ENCODE assay signal across 9 mouse cellular contexts in the genomic region with DNA sequence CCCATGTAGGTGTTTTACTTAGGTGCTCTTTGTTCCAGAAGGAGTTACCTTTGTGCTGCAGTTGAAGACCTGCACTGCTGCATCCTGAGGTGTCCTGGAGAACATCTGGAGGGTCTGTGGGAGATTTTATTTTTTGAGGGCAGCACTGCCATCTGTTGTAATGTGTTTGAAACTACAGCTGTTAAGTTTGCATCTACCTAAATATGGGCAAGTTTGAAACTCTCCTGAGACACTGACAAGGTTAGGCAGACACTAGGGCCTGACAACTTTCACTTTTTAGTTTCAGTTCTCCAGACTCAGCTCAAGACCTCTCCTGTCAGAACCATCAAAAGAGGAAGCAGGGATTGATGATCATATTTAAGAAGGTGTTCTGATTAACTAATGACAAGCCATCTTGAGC. TPM values are rescaled to one million over a fixed set of nuclear protein-coding genes. Genes with fewer than 3 reads are reported as not detected.
DNase-seq lines count a peak whose midpoint lies in the region; ATAC-seq and TF ChIP-seq lines count a peak whose summit lies in the region.
"Had no signal": no experiment of that assay in that cellular context is flagged by ENCODE, and none has a peak within 500 bp of the region (broad histone marks: within the 10 kb centered on the region; RNA-seq: fewer than 3 reads in every experiment).

No protein-coding gene starts in this region.

- TF ChIP-seq EP300 in liver, postnatal 0 days (IDR thresholded peaks at IDR 0.05; ENCODE audit: low read depth) = no peak

- no peak for ATAC-seq in forebrain, postnatal 0 days
- ATAC-seq in liver, postnatal 0 days = no peak
- no peak for ATAC-seq in liver, embryonic 12.5 days
- ATAC-seq in activated CD4-positive, CD25-positive, alpha-beta regulatory T cell, adult 4 months = peak; percentile 13
- no peak for ATAC-seq in forebrain, embryonic 15.5 days (replicated peaks)

- H3K27ac ChIP-seq in forebrain, postnatal 0 days (ENCODE audit: low read depth, low read length) = no peak overlapping the region
- H3K27ac ChIP-seq in forebrain, embryonic 10.5 days = no peak overlapping the region
- H3K27ac ChIP-seq in liver, postnatal 0 days (ENCODE audit: low read depth) = no peak overlapping the region
- H3K27ac ChIP-seq in liver, embryonic 12.5 days = no peak overlapping the region
- no peak overlapping the region for H3K27ac ChIP-seq in thymus, adult 2 months (ENCODE audit: control insufficient read depth, insufficient read depth, low read length)
- no peak overlapping the region for H3K27ac ChIP-seq in forebrain, embryonic 15.5 days (replicated peaks)
- H3K27ac ChIP-seq: neural tube, embryonic 12.5 days had no signal

- no peaks in the 10 kb centered on the region for H3K36me3 ChIP-seq in forebrain, postnatal 0 days (ENCODE audit: insufficient read depth)
- H3K36me3 ChIP-seq in forebrain, embryonic 10.5 days (replicated peaks) = no peaks in the 10 kb centered on the region
- 0 out of 2 replicates have a peak, but pooled peaks cover 2% of the 10 kb centered on the region for H3K36me3 ChIP-seq in liver, postnatal 0 days (replicated peaks; ENCODE audit: insufficient read depth, low read length)
- 0 out of 2 replicates have a peak, but pooled peaks cover 5% of the 10 kb centered on the region for H3K36me3 ChIP-seq in liver, embryonic 12.5 days
- H3K36me3 ChIP-seq in thymus, adult 2 months (ENCODE audit: control insufficient read depth, insufficient read depth, low read length) = no peaks in the 10 kb centered on the region
- H3K36me3 ChIP-seq in forebrain, embryonic 15.5 days = no peaks in the 10 kb centered on the region
- H3K36me3 ChIP-seq: neural tube, embryonic 12.5 days had no signal

- 0 out of 2 replicates have a peak, but pooled peaks cover 9% of the 10 kb centered on the region for H3K4me1 ChIP-seq in forebrain, postnatal 0 days (ENCODE audit: insufficient read depth)
- peaks cover 12% of the 10 kb centered on the region for H3K4me1 ChIP-seq in forebrain, embryonic 10.5 days
- H3K4me1 ChIP-seq in liver, postnatal 0 days (ENCODE audit: insufficient read depth) = 0 out of 2 replicates have a peak, but pooled peaks cover 3% of the 10 kb centered on the region
- H3K4me1 ChIP-seq in liver, embryonic 12.5 days = peaks cover 16% of the 10 kb centered on the region
- peaks cover 4% of the 10 kb centered on the region; the same call in 1 of the 2 replicates for H3K4me1 ChIP-seq in thymus, adult 2 months (replicated peaks; ENCODE audit: control insufficient read depth, insufficient read depth, low read length)
- peaks cover 13% of the 10 kb centered on the region for H3K4me1 ChIP-seq in forebrain, embryonic 15.5 days

- DNase-seq in forebrain, postnatal 0 days = peak; percentile 63
- no peak for DNase-seq in forebrain, embryonic 10.5 days (ENCODE audit: extremely low spot score, low spot score)
- no peak for DNase-seq in liver, postnatal 0 days
- DNase-seq in kidney, postnatal 4 days = peak; percentile 12 to 25
- peak; percentile 51 for DNase-seq in thymus, adult 2 months

- H3K9ac ChIP-seq in forebrain, postnatal 0 days = no peak overlapping the region
- H3K9ac ChIP-seq in liver, postnatal 0 days (replicated peaks) = no peak overlapping the region
- H3K9ac ChIP-seq in liver, embryonic 12.5 days = no peak overlapping the region
- H3K9ac ChIP-seq in forebrain, embryonic 15.5 days (replicated peaks) = no peak overlapping the region
- H3K9ac ChIP-seq: neural tube, embryonic 12.5 days had no signal

- no peak overlapping the region for H3K4me3 ChIP-seq in forebrain, postnatal 0 days (ENCODE audit: low read depth, low read length)
- no peak overlapping the region for H3K4me3 ChIP-seq in forebrain, embryonic 10.5 days
- no peak overlapping the region for H3K4me3 ChIP-seq in liver, postnatal 0 days (ENCODE audit: low read depth, low read length)
- H3K4me3 ChIP-seq in liver, embryonic 12.5 days = no peak overlapping the region
- no peak overlapping the region for H3K4me3 ChIP-seq in thymus, adult 2 months (ENCODE audit: control insufficient read depth, insufficient read depth, low read length)
- no peak overlapping the region for H3K4me3 ChIP-seq in forebrain, embryonic 15.5 days
- H3K4me3 ChIP-seq: neural tube, embryonic 12.5 days had no signal

- TF ChIP-seq CTCF in forebrain, postnatal 0 days (IDR thresholded peaks at IDR 0.05; ENCODE audit: low read depth) = peak; percentile 66
- TF ChIP-seq CTCF in liver, postnatal 0 days (IDR thresholded peaks at IDR 0.05; ENCODE audit: low read depth) = peak; percentile 70
- no peak for TF ChIP-seq CTCF in thymus, adult 2 months (IDR thresholded peaks at IDR 0.05; ENCODE audit: borderline replicate concordance, control insufficient read depth, extremely low read depth, insufficient read depth, low read length, poor library complexity)

- no peaks in the 10 kb centered on the region for H3K9me3 ChIP-seq in forebrain, postnatal 0 days (ENCODE audit: low read length)
- no peaks in the 10 kb centered on the region; the same call in 1 of the 2 replicates for H3K9me3 ChIP-seq in forebrain, embryonic 10.5 days
- no peaks in the 10 kb centered on the region for H3K9me3 ChIP-seq in liver, postnatal 0 days (ENCODE audit: low read length)
- H3K9me3 ChIP-seq in liver, embryonic 12.5 days (replicated peaks) = no peaks in the 10 kb centered on the region
- no peaks in the 10 kb centered on the region for H3K9me3 ChIP-seq in forebrain, embryonic 15.5 days
- H3K9me3 ChIP-seq: neural tube, embryonic 12.5 days had no signal

- H3K27me3 ChIP-seq in forebrain, postnatal 0 days (ENCODE audit: insufficient read depth, low read length) = no peaks in the 10 kb centered on the region
- peaks cover 20% of the 10 kb centered on the region for H3K27me3 ChIP-seq in forebrain, embryonic 10.5 days (ENCODE audit: poor library complexity, severe bottlenecking)
- H3K27me3 ChIP-seq in liver, postnatal 0 days (ENCODE audit: insufficient read depth, low read length) = no peaks in the 10 kb centered on the region
- H3K27me3 ChIP-seq in liver, embryonic 12.5 days (replicated peaks) = no peaks in the 10 kb centered on the region
- H3K27me3 ChIP-seq in thymus, adult 2 months (ENCODE audit: control insufficient read depth, insufficient read depth, low read length) = no peaks in the 10 kb centered on the region
- H3K27me3 ChIP-seq in forebrain, embryonic 15.5 days = no peaks in the 10 kb centered on the region
- H3K27me3 ChIP-seq: neural tube, embryonic 12.5 days had no signal

- no peak overlapping the region for H3K4me2 ChIP-seq in forebrain, postnatal 0 days (ENCODE audit: low read depth)
- no peak overlapping the region for H3K4me2 ChIP-seq in liver, postnatal 0 days (ENCODE audit: low read depth, low read length)
- no peak overlapping the region for H3K4me2 ChIP-seq in liver, embryonic 12.5 days
- H3K4me2 ChIP-seq in forebrain, embryonic 15.5 days (replicated peaks) = no peak overlapping the region
- H3K4me2 ChIP-seq: neural tube, embryonic 12.5 days had no signal

- TF ChIP-seq POLR2A in thymus, adult 2 months (IDR thresholded peaks at IDR 0.05; ENCODE audit: control insufficient read depth, extremely low read depth, insufficient read depth, low read length, poor library complexity) = no peak

RNA-seq across cellular contexts. Expression of a gene that starts 2.2 kb away (rescaled TPM):
- 108 and 111 TPM in 2 replicates for total RNA-seq in forebrain, postnatal 0 days (2014; rRNA removed)
- 125 and 128 TPM in 2 replicates for polyA plus RNA-seq in forebrain, postnatal 0 days (2015; fragmentation: Nextera tagmentation; extraction: Ambion mirVana)
- polyA plus RNA-seq in forebrain, embryonic 10.5 days (2016; fragmentation: Nextera tagmentation; extraction: Ambion mirVana) = 35.0 and 36.1 TPM in 2 replicates
- 59.9 and 64.7 TPM in 2 replicates for polyA plus RNA-seq in liver, postnatal 0 days (2015; fragmentation: Nextera tagmentation; extraction: Ambion mirVana)
- polyA plus RNA-seq in liver, embryonic 12.5 days (2016; fragmentation: Nextera tagmentation; extraction: Ambion mirVana) = 61.4 and 71.0 TPM in 2 replicates
- polyA plus RNA-seq in activated CD4-positive, CD25-positive, alpha-beta regulatory T cell, adult 4 months (2017; shearing (Covaris generic)) = 10 to 100 TPM; 77.0 to 82.7 TPM
- polyA plus RNA-seq in thymus, adult 2 months (2012; rRNA removed) = 5.6 and 6.5 TPM in 2 replicates
- 66.6 and 73.7 TPM in 2 replicates for polyA plus RNA-seq in forebrain, embryonic 15.5 days (2015; fragmentation: Nextera tagmentation; extraction: Ambion mirVana)

Comparison
In these comparisons a context has a peak if more than half of its experiments do, and no peak if none do; other contexts are left out.
1. DNase-seq: peak in forebrain, postnatal 0 days (single experiment), kidney, postnatal 4 days (2 of 2) and thymus, adult 2 months (single experiment); none in forebrain, embryonic 10.5 days (single experiment) and liver, postnatal 0 days (single experiment).